Mouse (Mus musculus) stomach, embryonic 16.5 days (tissue): Measurements from ENCODE around the gene Foxo1. TPM values are rescaled to one million over a fixed set of nuclear protein-coding genes. Genes with fewer than 3 reads are reported as not detected.

ENCODE experiments used
- ATAC-seq: fragments of 200-750 bp; cut with Nextera tagmentation; 2 replicates; pipeline ENCODE4 v1.8.0; 2017; ENCODE audit warnings: moderate number of reproducible peaks, moderate TSS enrichment; ENCODE audit not compliant: insufficient read depth, low FRiP score
- H3K27ac ChIP-seq: fragments of 300-500 bp; sonication (generic); 2 replicates; pipeline ENCODE4 v1.5.1; 2014; ENCODE audit warnings: low read length
- H3K27me3 ChIP-seq: fragments of 300-500 bp; sonication (generic); 2 replicates; pipeline ENCODE4 v1.6.1; 2014; ENCODE audit warnings: low read length, control low read depth, mixed read lengths; ENCODE audit not compliant: control insufficient read depth, insufficient read depth
- H3K36me3 ChIP-seq: fragments of 300-500 bp; sonication (generic); 2 replicates; pipeline ENCODE4 v1.6.1; 2014; ENCODE audit warnings: low read length; ENCODE audit not compliant: control insufficient read depth, insufficient read depth
- H3K4me1 ChIP-seq: fragments of 300-500 bp; sonication (generic); 2 replicates; pipeline ENCODE4 v1.6.1; 2014; ENCODE audit warnings: low read length, control low read depth, mixed read lengths; ENCODE audit not compliant: control insufficient read depth, insufficient read depth
- H3K4me2 ChIP-seq: fragments of 300-500 bp; sonication (generic); 2 replicates; pipeline ENCODE4 v1.6.1; 2014; ENCODE audit warnings: low read depth, low read length, mixed read lengths
- H3K4me3 ChIP-seq: fragments of 300-500 bp; sonication (generic); replicated peaks from 2 replicates; pipeline ENCODE4 v1.5.1; 2014; ENCODE audit warnings: mild to moderate bottlenecking, low read length
- H3K9ac ChIP-seq: fragments of 300-500 bp; sonication (generic); 2 replicates; pipeline ENCODE4 v1.6.1; 2014; ENCODE audit warnings: low read length
- H3K9me3 ChIP-seq: fragments of 300-500 bp; sonication (generic); replicated peaks from 2 replicates; pipeline ENCODE4 v1.6.1; 2016; ENCODE audit warnings: low read length, control low read depth; ENCODE audit not compliant: control insufficient read depth
- WGBS: fragments of 180-500 bp; shearing (Covaris S2); extraction: QIAGEN DNeasy Blood & Tissue Kit; methylation state at CpG from one replicate; pipeline ENCODE4 v1.1.7; 2014; 5-methylcytosine and 5-hydroxymethylcytosine counted together
- polyA plus RNA-seq: library from polyadenylated mRNA; unstranded; fragments of >200 nt; fragmentation: Nextera tagmentation; extraction: Ambion mirVana; gene quantifications from 2 replicates; pipeline ENCODE4 v1.2.1, GENCODE M21; 2015

Gene Foxo1
- polyA plus RNA-seq, 1 experiment from 2014 or later = 5.1 TPM

- Histone ChIP-seq H3K9ac (no peak overlapping the region), H3K9me3 (no peaks in the 10 kb centered on the region), H3K4me3 (no peak overlapping the region), H3K36me3 (no peaks in the 10 kb centered on the region), H3K27me3 (no peaks in the 10 kb centered on the region), H3K4me2 (no peak overlapping the region), H3K27ac (no peak overlapping the region), H3K4me1 (peaks cover 15% of the 10 kb centered on the region)
- WGBS = 59% methylated on average over 7 of the region's 7 CpGs
- no peak for ATAC-seq
These were observed 28.2 kb downstream of the Foxo1 start for GRCm38 (mm10) chr3:52296224-52296760.

DNA sequence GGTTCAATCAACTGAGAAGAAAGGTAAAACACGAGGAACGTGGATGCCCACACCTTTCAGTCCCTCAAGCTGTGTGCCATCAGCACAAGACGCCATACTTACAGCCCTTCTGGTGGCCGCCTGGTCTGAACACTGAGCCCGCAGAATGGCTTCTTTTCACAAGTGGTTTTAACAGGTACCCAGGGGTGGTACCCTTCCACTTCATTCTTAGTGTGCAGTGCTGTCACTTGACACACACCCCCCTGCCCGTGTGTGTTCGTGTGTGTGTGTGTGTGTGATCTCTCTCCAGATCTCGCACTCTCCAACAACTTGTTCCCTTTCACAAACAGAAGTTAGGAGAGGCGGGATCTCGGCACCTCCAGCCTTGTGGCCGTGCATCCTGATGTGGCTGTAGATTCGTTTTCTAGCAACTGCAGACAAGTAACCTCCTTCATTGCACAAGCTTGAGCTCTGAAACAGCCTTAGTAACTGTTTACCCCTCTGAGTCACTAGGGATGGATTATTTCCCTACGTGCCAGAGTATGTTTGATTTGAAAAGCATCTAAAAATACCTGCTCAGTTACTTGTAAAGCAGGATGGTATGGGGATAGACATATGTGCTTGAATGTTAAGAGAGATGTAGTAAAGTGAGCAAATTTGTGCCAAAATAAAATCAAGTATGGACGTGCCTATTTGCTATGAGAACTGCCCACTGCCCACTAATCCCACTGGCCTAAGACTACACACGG, 29.3 kb downstream of the Foxo1 start:
- Histone ChIP-seq H3K9me3 (no peaks in the 10 kb centered on the region), H3K9ac (no peak overlapping the region), H3K36me3 (no peaks in the 10 kb centered on the region), H3K27ac (peak overlapping the region; percentile 55; the same call in 1 of the 2 replicates), H3K4me3 (no peak overlapping the region), H3K4me1 (peaks cover 12% of the 10 kb centered on the region), H3K4me2 (no peak overlapping the region), H3K27me3 (no peaks in the 10 kb centered on the region)
- ATAC-seq = peak; percentile 49; the same call in 1 of the 2 replicates
- 57% methylated on average over 15 of the region's 15 CpGs for WGBS

GRCm38 (mm10) chr3:52298683-52299082, 30.5 kb downstream of the Foxo1 start:
- H3K9ac ChIP-seq = no peak overlapping the region
- H3K4me3 ChIP-seq = no peak overlapping the region
- H3K36me3 ChIP-seq = no peaks in the 10 kb centered on the region
- no peaks in the 10 kb centered on the region for H3K27me3 ChIP-seq
- H3K4me1 ChIP-seq = peaks cover 10% of the 10 kb centered on the region
- 76% methylated on average over 4 of the region's 4 CpGs for WGBS
- no peaks in the 10 kb centered on the region for H3K9me3 ChIP-seq
- no peak overlapping the region for H3K4me2 ChIP-seq
- ATAC-seq = no peak
- H3K27ac ChIP-seq = no peak overlapping the region

DNA sequence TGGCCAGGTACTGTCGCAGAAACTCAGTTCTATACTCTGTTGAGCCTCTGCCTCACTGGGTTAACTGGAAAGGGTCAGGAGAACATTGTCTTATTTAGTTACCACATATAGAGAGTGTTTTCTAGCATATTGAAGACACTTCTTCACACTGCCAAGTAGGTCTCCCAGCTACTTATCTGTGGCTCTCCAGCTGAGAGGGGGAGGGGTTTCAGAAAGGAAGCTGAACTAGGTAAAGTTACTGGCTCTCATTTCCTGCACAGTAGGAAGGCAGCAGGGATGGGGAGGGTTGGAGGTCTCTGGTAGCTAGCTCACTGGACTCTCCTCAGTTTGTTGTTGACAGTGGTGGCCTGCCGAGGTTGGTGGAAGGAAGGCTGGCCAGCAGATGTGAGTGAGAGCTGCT, 31.2 kb downstream of the Foxo1 start:
- ATAC-seq = peak; percentile 23; the same call in 1 of the 2 replicates
- Histone ChIP-seq H3K9me3 (no peaks in the 10 kb centered on the region), H3K4me2 (no peak overlapping the region), H3K27me3 (no peaks in the 10 kb centered on the region), H3K9ac (no peak overlapping the region), H3K4me3 (no peak overlapping the region), H3K36me3 (no peaks in the 10 kb centered on the region), H3K4me1 (peaks cover 10% of the 10 kb centered on the region), H3K27ac (no peak overlapping the region)
- 49% methylated on average over 2 of the region's 2 CpGs for WGBS

GRCm38 (mm10) chr3:52300517-52300916, 32.4 kb downstream of the Foxo1 start:
- Histone ChIP-seq H3K4me1 (peaks cover 10% of the 10 kb centered on the region), H3K27me3 (no peaks in the 10 kb centered on the region), H3K4me2 (no peak overlapping the region), H3K9ac (no peak overlapping the region), H3K9me3 (no peaks in the 10 kb centered on the region), H3K4me3 (no peak overlapping the region), H3K27ac (no peak overlapping the region), H3K36me3 (no peaks in the 10 kb centered on the region)
- 73% methylated on average over 6 of the region's 6 CpGs for WGBS
- no peak for ATAC-seq

DNA sequence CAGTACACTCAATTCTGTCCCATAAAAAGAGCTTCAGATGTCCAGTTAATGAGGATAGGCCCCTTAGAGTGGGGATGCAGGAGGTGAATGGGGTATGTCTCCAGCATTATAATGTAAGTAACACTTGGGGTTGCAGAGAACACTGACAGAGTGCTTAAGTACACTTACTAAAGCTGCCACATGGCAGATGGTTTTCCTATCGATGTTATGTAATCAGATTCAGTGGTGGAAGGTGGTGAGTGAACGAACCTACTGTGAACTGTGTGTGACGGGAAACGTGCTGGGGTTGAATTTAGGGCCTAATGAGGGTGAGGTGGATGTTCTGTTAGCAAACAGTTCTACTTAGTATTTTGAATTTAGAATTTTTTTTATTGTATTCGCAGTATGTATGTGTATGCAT, 35.2 kb downstream of the Foxo1 start:
- 73% methylated on average over 5 of the region's 5 CpGs for WGBS
- no peak for ATAC-seq
- H3K4me3 ChIP-seq = no peak overlapping the region
- no peak overlapping the region for H3K9ac ChIP-seq
- no peaks in the 10 kb centered on the region for H3K36me3 ChIP-seq
- no peak overlapping the region for H3K4me2 ChIP-seq
- peaks cover 6% of the 10 kb centered on the region for H3K4me1 ChIP-seq
- H3K9me3 ChIP-seq = no peaks in the 10 kb centered on the region
- no peak overlapping the region for H3K27ac ChIP-seq
- H3K27me3 ChIP-seq = no peaks in the 10 kb centered on the region

DNA sequence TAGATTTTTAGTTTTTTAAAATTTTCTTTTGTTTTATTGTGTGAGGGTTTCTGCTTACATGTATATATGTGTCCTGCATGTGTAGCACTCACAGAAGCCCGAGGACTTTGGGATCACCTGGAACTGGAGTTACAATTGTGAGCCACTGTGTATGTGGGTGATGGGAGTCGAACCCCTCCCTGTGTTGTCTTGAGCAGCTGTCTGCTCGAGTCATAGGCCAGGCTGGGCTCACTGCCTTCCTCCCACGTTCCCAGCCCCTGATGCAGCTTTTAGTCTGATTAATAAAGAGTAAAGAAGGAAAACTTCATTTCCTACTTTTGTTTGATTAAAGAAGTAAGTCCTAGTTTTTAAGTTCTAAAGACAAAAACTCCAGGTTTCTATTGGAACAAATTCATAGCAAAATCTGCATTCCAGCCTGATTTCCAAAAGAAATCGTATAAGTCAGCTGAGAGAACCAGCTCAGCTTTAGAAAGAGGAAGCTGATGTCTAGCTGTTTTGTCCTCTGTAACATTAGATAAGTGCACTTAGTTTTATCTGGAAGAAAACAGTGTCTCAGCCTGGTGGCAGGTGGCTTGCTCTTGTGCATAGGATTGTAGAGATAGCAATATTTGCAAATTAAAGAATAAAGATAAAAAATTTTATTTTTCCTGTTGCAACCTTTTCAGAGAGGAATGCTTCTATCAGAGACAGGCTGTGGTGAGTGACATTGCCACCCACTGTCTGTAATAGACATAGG, 40.6 kb downstream of the Foxo1 start:
- H3K27ac ChIP-seq = no peak overlapping the region
- no peaks in the 10 kb centered on the region for H3K9me3 ChIP-seq
- no peak overlapping the region for H3K4me3 ChIP-seq
- H3K4me2 ChIP-seq = no peak overlapping the region
- no peak overlapping the region for H3K9ac ChIP-seq
- no peaks in the 10 kb centered on the region for H3K36me3 ChIP-seq
- no peaks in the 10 kb centered on the region for H3K4me1 ChIP-seq
- H3K27me3 ChIP-seq = no peaks in the 10 kb centered on the region
- 41% methylated on average over 5 of the region's 5 CpGs for WGBS
- no peak for ATAC-seq

GRCm38 (mm10) chr3:52320516-52321270, 52.6 kb downstream of the Foxo1 start:
- Histone ChIP-seq H3K9me3 (no peaks in the 10 kb centered on the region), H3K4me2 (no peak overlapping the region), H3K27me3 (no peaks in the 10 kb centered on the region), H3K4me3 (no peak overlapping the region), H3K36me3 (no peaks in the 10 kb centered on the region), H3K27ac (no peak overlapping the region), H3K4me1 (peaks cover 15% of the 10 kb centered on the region), H3K9ac (no peak overlapping the region)
- 86% methylated on average over 12 of the region's 12 CpGs for WGBS
- ATAC-seq = no peak
